Mouse (Mus musculus) heart, adult 2 months (tissue): ENCODE results near the gene Atp2a1. TPM values are rescaled to one million over a fixed set of nuclear protein-coding genes. Genes with fewer than 3 reads are reported as not detected.

Experiments used
- DNase-seq, 2 experiments: peaks; one replicate each; pipeline ENCODE4 v3.0.0; 2021
- H3K27ac ChIP-seq: fragments of 200-600 bp; 2 replicates; pipeline ENCODE4 v1.8.1; 2022
- H3K27me3 ChIP-seq: fragments of 200-500 bp; 2 replicates; pipeline ENCODE4 v1.6.1; 2012; ENCODE audit warnings: mild to moderate bottlenecking, low read length, inconsistent platforms, mixed read lengths; ENCODE audit not compliant: control insufficient read depth, insufficient read depth
- H3K36me3 ChIP-seq: fragments of 200-500 bp; 2 replicates; pipeline ENCODE4 v1.6.1; 2012; ENCODE audit warnings: low read length, inconsistent platforms; ENCODE audit not compliant: control insufficient read depth, insufficient read depth
- H3K4me1 ChIP-seq: fragments of 200-500 bp; 2 replicates; pipeline ENCODE4 v1.6.1; 2011; ENCODE audit warnings: low read length; ENCODE audit not compliant: control insufficient read depth, insufficient read depth
- H3K4me3 ChIP-seq: fragments of 200-600 bp; 2 replicates; pipeline ENCODE4 v1.8.1; 2022
- H3K79me2 ChIP-seq: fragments of 200-500 bp; replicated peaks from 2 replicates; pipeline ENCODE4 v1.6.1; 2012; ENCODE audit warnings: mild to moderate bottlenecking, inconsistent platforms, low read length, moderate library complexity, mixed read lengths; ENCODE audit not compliant: control insufficient read depth, insufficient read depth
- H3K9ac ChIP-seq: fragments of 200-500 bp; 2 replicates; pipeline ENCODE4 v1.6.1; 2012; ENCODE audit warnings: low read depth, mild to moderate bottlenecking, control low read depth, inconsistent platforms, low read length, mixed read lengths
- CTCF ChIP-seq: fragments of 200-600 bp; IDR thresholded peaks from 2 replicates; pipeline ENCODE4 v1.8.1; 2022; ENCODE audit warnings: antibody characterized with exemption, mild to moderate bottlenecking, moderate library complexity
- EP300 ChIP-seq: fragments of 200-500 bp; IDR thresholded peaks from 2 replicates; pipeline ENCODE4 v1.6.1; 2011; ENCODE audit warnings: low read depth, low read length, control low read depth; ENCODE audit not compliant: insufficient read depth
- POLR2A ChIP-seq: fragments of 200-500 bp; IDR thresholded peaks from 2 replicates; pipeline ENCODE4 v1.6.1; 2011; ENCODE audit warnings: mild to moderate bottlenecking, low read depth, low read length, control low read depth; ENCODE audit not compliant: insufficient read depth
- WGBS: fragments of 180-500 bp; shearing (Covaris S2); methylation state at CpG from one replicate; pipeline ENCODE4 v1.1.7; 2018; 5-methylcytosine and 5-hydroxymethylcytosine counted together
- intact Hi-C: fragments of 180-260 bp; cut with DNase I; formaldehyde crosslinking; loops from one replicate; pipeline ENCODE4 v1.15.1; 2025
- polyA plus RNA-seq: library from polyadenylated mRNA; depleted of rRNA; stranded (reverse); fragments of >200 nt; gene quantifications from 2 replicates; pipeline ENCODE4 v1.2.3, GENCODE M21; 2012; rRNA removed
- total RNA-seq, 2 experiments: library from RNA; stranded (reverse); gene quantifications; 2 replicates each; pipeline ENCODE4 v1.2.3; 2021

The Atp2a1 gene
- total and polyA plus RNA-seq, 3 experiments, result 1.1 to 6.6 (median 1.3) TPM

GRCm38 (mm10) chr7:126396298-126397119 lies 66.4 kb downstream of the Atp2a1 start, which contains the start of gene Nfatc2ip:
Gene Nfatc2ip (minus strand): TSS chr7:126396737.
- under 1% methylated on average over 59 of the region's 59 CpGs for WGBS
- peak within 1 kb of the TSS; percentile 96 for H3K4me3 ChIP-seq
- intact Hi-C loops, result loop anchor here (5.0 to 10.0 kb wide), 3 partner anchors 71 to 298 kb away; partner anchors contain the start of genes Bola2 and Slx1b
- no peaks in the 10 kb centered on the region for H3K27me3 ChIP-seq
- TF ChIP-seq CTCF (no peak), POLR2A (peak; percentile 93), EP300 (no peak)
- no peaks in the 10 kb centered on the region for H3K79me2 ChIP-seq
- DNase-seq, result peak; percentile 96
- H3K9ac ChIP-seq, result peak within 1 kb of the TSS; percentile 76
- H3K27ac ChIP-seq, result peak within 1 kb of the TSS; percentile 80
- H3K36me3 ChIP-seq, result no peaks in the 10 kb centered on the region
- peaks cover 4% of the 10 kb centered on the region for H3K4me1 ChIP-seq

Other genes with a start within 250 kb of the Atp2a1 start
- 10 to 100 TPM; 61.9 to 87.4 TPM for gene Sbk1, start 190.5 kb downstream of the Atp2a1 start, total RNA-seq
- gene Sbk1, start 190.5 kb downstream of the Atp2a1 start, polyA plus RNA-seq, result 44.5 and 55.4 TPM in 2 replicates
- gene Lat, start 93.5 kb downstream of the Atp2a1 start, total RNA-seq, result 1 to 10 TPM in 1 of 2 experiments, under 1 TPM in 1; 0.34 to 1.8 TPM
- 1.3 and 4.4 TPM in 2 replicates for gene Lat, start 93.5 kb downstream of the Atp2a1 start, polyA plus RNA-seq
- 10 to 100 TPM; 22.3 to 31.9 TPM for gene Spns1, start 85.7 kb downstream of the Atp2a1 start, total RNA-seq
- gene Spns1, start 85.7 kb downstream of the Atp2a1 start, polyA plus RNA-seq, result 57.5 and 68.8 TPM in 2 replicates
- 1 to 10 TPM; 4.0 to 4.9 TPM for gene Nfatc2ip, start 66.4 kb downstream of the Atp2a1 start, total RNA-seq
- gene Nfatc2ip, start 66.4 kb downstream of the Atp2a1 start, polyA plus RNA-seq, result 3.0 and 5.6 TPM in 2 replicates
- gene Cd19, start 48.2 kb downstream of the Atp2a1 start, total RNA-seq, result 1 to 10 TPM in 1 of 2 experiments, under 1 TPM in 1; 0.37 to 1.9 TPM
- gene Cd19, start 48.2 kb downstream of the Atp2a1 start, polyA plus RNA-seq, result 2.1 and 4.6 TPM in 2 replicates
- gene Rabep2, start 34.3 kb downstream of the Atp2a1 start, total RNA-seq, result 1 to 10 TPM; 5.3 to 6.3 TPM
- gene Rabep2, start 34.3 kb downstream of the Atp2a1 start, polyA plus RNA-seq, result 8.1 and 9.2 TPM in 2 replicates
- gene Sh2b1, start 12.3 kb upstream of the Atp2a1 start, total RNA-seq, result 10 to 100 TPM; 42.5 to 46.1 TPM
- 58.2 and 59.2 TPM in 2 replicates for gene Sh2b1, start 12.3 kb upstream of the Atp2a1 start, polyA plus RNA-seq
- 100 to 1,000 TPM; 271 to 314 TPM for gene Tufm, start 24.3 kb upstream of the Atp2a1 start, total RNA-seq
- gene Tufm, start 24.3 kb upstream of the Atp2a1 start, polyA plus RNA-seq, result 288 and 353 TPM in 2 replicates
- gene Atxn2l, start 40.3 kb upstream of the Atp2a1 start, total RNA-seq, result 10 to 100 TPM; 34.0 to 37.6 TPM
- 48.1 and 66.7 TPM in 2 replicates for gene Atxn2l, start 40.3 kb upstream of the Atp2a1 start, polyA plus RNA-seq
- gene Eif3c, start 103.3 kb upstream of the Atp2a1 start, total RNA-seq, result 100 to 1,000 TPM; 133 to 159 TPM
- 59.3 and 72.6 TPM in 2 replicates for gene Eif3c, start 103.3 kb upstream of the Atp2a1 start, polyA plus RNA-seq
- under 1 TPM; 0.32 to 0.39 TPM for gene Apobr, start 121.8 kb upstream of the Atp2a1 start, total RNA-seq
- 0.47 and 1.1 TPM in 2 replicates for gene Apobr, start 121.8 kb upstream of the Atp2a1 start, polyA plus RNA-seq
- 10 to 100 TPM; 12.8 to 12.9 TPM for gene Cln3, start 122.7 kb upstream of the Atp2a1 start, total RNA-seq
- gene Cln3, start 122.7 kb upstream of the Atp2a1 start, polyA plus RNA-seq, result 30.0 and 33.2 TPM in 2 replicates
- not detected for gene Il27, start 131.8 kb upstream of the Atp2a1 start, total RNA-seq
- gene Il27, start 131.8 kb upstream of the Atp2a1 start, polyA plus RNA-seq, result not detected in 2 replicates
- gene Nupr1, start 167.8 kb upstream of the Atp2a1 start, total RNA-seq, result 1 to 10 TPM; 4.8 to 6.5 TPM
- 10.5 and 13.9 TPM in 2 replicates for gene Nupr1, start 167.8 kb upstream of the Atp2a1 start, polyA plus RNA-seq
- 10 to 100 TPM; 21.6 to 23.4 TPM for gene Sgf29, start 186.2 kb upstream of the Atp2a1 start, total RNA-seq
- gene Sgf29, start 186.2 kb upstream of the Atp2a1 start, polyA plus RNA-seq, result 23.7 and 25.5 TPM in 2 replicates
- gene Sult1a1, start 213.3 kb upstream of the Atp2a1 start, total RNA-seq, result 10 to 100 TPM; 34.1 to 34.3 TPM
- gene Sult1a1, start 213.3 kb upstream of the Atp2a1 start, polyA plus RNA-seq, result 53.6 and 56.6 TPM in 2 replicates
- 10 to 100 TPM; 49.7 to 63.7 TPM for gene Bola2, start 232.3 kb upstream of the Atp2a1 start, total RNA-seq
- 25.9 and 29.1 TPM in 2 replicates for gene Bola2, start 232.3 kb upstream of the Atp2a1 start, polyA plus RNA-seq
- 1 to 10 TPM; 3.6 to 3.9 TPM for gene Slx1b, start 232.7 kb upstream of the Atp2a1 start, total RNA-seq
- 7.8 and 10.3 TPM in 2 replicates for gene Slx1b, start 232.7 kb upstream of the Atp2a1 start, polyA plus RNA-seq
- gene Coro1a, start 244.7 kb upstream of the Atp2a1 start, total RNA-seq, result 10 to 100 TPM in 1 of 2 experiments, 1 to 10 TPM in 1; 9.8 to 12.1 TPM
- gene Coro1a, start 244.7 kb upstream of the Atp2a1 start, polyA plus RNA-seq, result 22.2 and 33.7 TPM in 2 replicates